Mouse (Mus musculus): ENCODE data around the gene Dek. TPM values are rescaled to one million over a fixed set of nuclear protein-coding genes. Genes with fewer than 3 reads are reported as not detected.

The Dek gene
- total and polyA plus RNA-seq, 2 experiments, result 14.1 to 27.7 TPM

DNA sequence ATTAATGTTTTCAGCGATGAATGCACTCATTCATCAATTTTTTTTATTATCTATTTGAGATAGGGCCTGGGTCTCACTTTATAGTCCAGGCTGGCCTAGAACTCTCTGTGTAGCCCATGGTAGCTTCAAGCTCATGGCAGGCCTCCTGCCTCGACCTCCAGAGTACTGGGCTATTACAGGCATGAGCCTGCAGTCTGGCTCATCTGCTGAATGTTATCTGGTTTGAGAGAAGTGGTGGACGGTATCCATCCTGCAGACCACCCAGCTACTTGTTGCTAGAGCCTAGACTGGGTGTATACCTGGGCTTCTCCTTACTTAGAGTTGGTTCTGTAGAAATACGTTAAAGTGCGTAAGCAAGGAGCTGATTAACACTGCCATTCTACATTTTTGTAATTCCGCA is 39.0 kb downstream of the Dek start:
- no peak for TF ChIP-seq CTCF (IDR thresholded peaks at IDR 0.05; ENCODE audit: low read depth, low read length)
- no peak for TF ChIP-seq POLR2A (IDR thresholded peaks at IDR 0.05; ENCODE audit: extremely low read depth, insufficient read depth, low read length)
- Histone ChIP-seq H3K4me3 (ENCODE audit: insufficient read depth, low read depth, low read length) (no peak overlapping the region), H3K4me1 (ENCODE audit: control insufficient read depth, insufficient read depth, low read length) (peaks cover under 1% of the 10 kb centered on the region), H3K9ac (ENCODE audit: low read depth, low read length) (no peak overlapping the region), H3K27me3 (ENCODE audit: control insufficient read depth, insufficient read depth, low read length) (no peaks in the 10 kb centered on the region), H3K27ac (replicated peaks; ENCODE audit: insufficient read depth, low read depth, low read length) (no peak overlapping the region), H3K36me3 (ENCODE audit: control insufficient read depth, insufficient read depth, low read length) (peaks cover 28% of the 10 kb centered on the region; the same call in 1 of the 2 replicates), H3K79me2 (ENCODE audit: control insufficient read depth, insufficient read depth, low read length) (no peaks in the 10 kb centered on the region)
- 95% methylated on average over 6 of the region's 6 CpGs for WGBS
- no peak for DNase-seq (ENCODE audit: extremely low read depth, low read depth, low spot score)

DNA sequence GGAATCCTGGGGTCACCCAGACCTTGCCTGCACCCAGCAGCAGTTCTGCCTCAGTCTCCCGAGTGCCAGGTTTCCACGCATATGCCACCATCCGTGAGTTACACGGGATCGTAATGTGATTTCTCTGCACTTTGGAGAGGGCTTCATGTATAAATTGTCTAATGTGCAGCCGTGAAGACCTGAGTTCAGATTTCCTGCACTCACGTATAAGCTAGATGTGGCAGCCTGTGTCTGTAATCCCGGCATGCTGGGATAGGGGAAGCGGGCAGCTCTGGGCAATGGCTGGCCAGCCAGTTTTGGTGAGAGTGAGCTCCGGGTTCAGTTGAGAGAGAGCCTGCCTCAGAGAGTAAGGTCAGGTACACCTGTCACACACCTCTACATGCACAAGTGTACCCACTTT is 39.5 kb downstream of the Dek start:
- Histone ChIP-seq H3K79me2 (ENCODE audit: control insufficient read depth, insufficient read depth, low read length) (no peaks in the 10 kb centered on the region), H3K27me3 (ENCODE audit: control insufficient read depth, insufficient read depth, low read length) (no peaks in the 10 kb centered on the region), H3K9ac (ENCODE audit: low read depth, low read length) (no peak overlapping the region), H3K4me3 (ENCODE audit: insufficient read depth, low read depth, low read length) (no peak overlapping the region), H3K36me3 (ENCODE audit: control insufficient read depth, insufficient read depth, low read length) (peaks cover 27% of the 10 kb centered on the region; the same call in 1 of the 2 replicates), H3K4me1 (ENCODE audit: control insufficient read depth, insufficient read depth, low read length) (peaks cover 4% of the 10 kb centered on the region), H3K27ac (replicated peaks; ENCODE audit: insufficient read depth, low read depth, low read length) (no peak overlapping the region)
- DNase-seq (ENCODE audit: extremely low read depth, low read depth, low spot score), result no peak
- WGBS, result 97% methylated on average over 10 of the region's 10 CpGs
- TF ChIP-seq POLR2A (IDR thresholded peaks at IDR 0.05; ENCODE audit: extremely low read depth, insufficient read depth, low read length) (no peak), CTCF (IDR thresholded peaks at IDR 0.05; ENCODE audit: low read depth, low read length) (no peak)

DNA sequence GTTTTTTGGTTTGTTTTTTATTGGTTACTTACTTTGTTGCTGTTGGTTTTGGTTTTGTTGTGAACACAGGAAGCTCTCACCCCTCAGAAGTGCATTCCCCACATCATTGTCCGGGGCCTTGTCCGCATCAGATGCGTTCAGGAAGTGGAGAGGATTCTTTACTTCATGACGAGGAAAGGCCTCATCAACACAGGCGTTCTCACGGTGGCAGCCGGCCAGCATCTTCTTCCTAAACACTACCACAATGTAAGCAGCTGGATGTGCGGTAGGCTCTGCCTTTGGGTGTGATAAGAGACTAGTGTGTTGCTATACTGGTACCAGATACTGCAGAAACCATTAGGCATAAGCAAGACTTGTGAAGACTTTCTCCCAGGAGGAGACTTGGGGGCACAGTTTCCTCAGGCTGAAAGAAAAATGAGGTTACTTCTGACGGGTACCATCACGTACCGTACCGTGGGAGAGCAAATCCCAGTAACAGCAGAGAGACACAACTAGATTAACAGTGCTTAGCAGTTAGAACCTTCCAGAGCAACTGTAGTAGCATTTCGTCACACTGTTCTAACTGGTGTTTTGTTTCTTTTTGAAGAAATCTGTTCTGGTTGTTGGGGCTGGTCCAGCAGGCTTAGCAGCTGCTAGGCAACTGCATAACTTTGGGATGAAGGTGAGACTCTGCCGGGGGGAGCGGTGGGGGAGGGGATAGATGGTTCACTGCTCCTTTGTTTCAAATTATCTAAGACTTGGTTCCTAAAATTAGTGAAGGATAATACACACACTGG is 41.8 kb downstream of the Dek start:
- H3K79me2 ChIP-seq (ENCODE audit: control insufficient read depth, insufficient read depth, low read length), result no peaks in the 10 kb centered on the region
- WGBS, result 85% methylated on average over 15 of the region's 15 CpGs
- no peaks in the 10 kb centered on the region for H3K27me3 ChIP-seq (ENCODE audit: control insufficient read depth, insufficient read depth, low read length)
- H3K9ac ChIP-seq (ENCODE audit: low read depth, low read length), result no peak overlapping the region
- peaks cover 29% of the 10 kb centered on the region for H3K36me3 ChIP-seq (ENCODE audit: control insufficient read depth, insufficient read depth, low read length)
- H3K27ac ChIP-seq (replicated peaks; ENCODE audit: insufficient read depth, low read depth, low read length), result no peak overlapping the region
- no peak for DNase-seq (ENCODE audit: extremely low read depth, low read depth, low spot score)
- TF ChIP-seq POLR2A (IDR thresholded peaks at IDR 0.05; ENCODE audit: extremely low read depth, insufficient read depth, low read length) (no peak), CTCF (IDR thresholded peaks at IDR 0.05; ENCODE audit: low read depth, low read length) (no peak)
- peaks cover 4% of the 10 kb centered on the region for H3K4me1 ChIP-seq (ENCODE audit: control insufficient read depth, insufficient read depth, low read length)
- H3K4me3 ChIP-seq (ENCODE audit: insufficient read depth, low read depth, low read length), result no peak overlapping the region

DNA sequence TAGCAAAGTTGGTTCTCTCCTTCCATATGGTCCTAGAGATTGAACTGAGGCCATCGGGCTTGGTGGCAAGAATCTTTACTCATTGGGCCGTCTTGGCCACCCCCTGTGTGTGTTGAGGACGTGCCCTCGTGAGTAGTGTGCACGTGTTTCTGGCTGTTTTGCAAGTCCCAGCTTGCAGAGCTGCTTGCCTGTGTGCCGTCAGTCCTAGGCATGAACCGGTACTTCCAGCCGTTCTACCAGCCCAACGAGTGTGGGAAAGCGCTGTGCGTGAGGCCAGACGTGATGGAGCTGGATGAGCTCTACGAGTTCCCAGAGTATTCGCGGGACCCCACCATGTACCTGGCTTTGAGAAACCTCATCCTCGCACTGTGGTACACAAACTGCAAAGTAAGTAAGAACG is 43.2 kb downstream of the Dek start:
- Histone ChIP-seq H3K27ac (replicated peaks; ENCODE audit: insufficient read depth, low read depth, low read length) (no peak overlapping the region), H3K4me3 (ENCODE audit: insufficient read depth, low read depth, low read length) (no peak overlapping the region), H3K27me3 (ENCODE audit: control insufficient read depth, insufficient read depth, low read length) (no peaks in the 10 kb centered on the region), H3K79me2 (ENCODE audit: control insufficient read depth, insufficient read depth, low read length) (no peaks in the 10 kb centered on the region), H3K9ac (ENCODE audit: low read depth, low read length) (no peak overlapping the region), H3K4me1 (ENCODE audit: control insufficient read depth, insufficient read depth, low read length) (peaks cover 4% of the 10 kb centered on the region), H3K36me3 (ENCODE audit: control insufficient read depth, insufficient read depth, low read length) (peaks cover 29% of the 10 kb centered on the region)
- DNase-seq (ENCODE audit: extremely low read depth, low read depth, low spot score), result no peak
- no peak for TF ChIP-seq POLR2A (IDR thresholded peaks at IDR 0.05; ENCODE audit: extremely low read depth, insufficient read depth, low read length)
- no peak for TF ChIP-seq CTCF (IDR thresholded peaks at IDR 0.05; ENCODE audit: low read depth, low read length)
- 98% methylated on average over 17 of the region's 17 CpGs for WGBS

DNA sequence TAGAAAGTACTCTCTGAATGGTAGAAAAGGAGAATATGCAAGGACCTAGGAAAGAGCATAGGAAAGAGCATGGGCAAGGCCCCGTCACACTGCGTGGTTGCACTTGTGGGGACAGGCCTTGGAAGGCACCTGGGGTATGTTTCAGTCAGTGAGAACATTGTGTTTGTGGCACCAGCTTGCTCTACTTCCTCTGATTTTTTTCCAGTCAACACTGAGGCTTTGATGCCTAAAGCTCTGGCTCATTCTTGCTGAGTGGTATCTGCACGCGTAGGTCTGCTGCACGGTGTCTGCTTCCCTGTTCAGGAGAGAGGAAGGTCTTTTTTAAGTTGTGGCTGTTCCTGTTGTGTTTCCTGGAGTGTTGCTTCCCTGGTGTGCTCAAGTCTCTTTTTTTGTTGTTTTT is 49.2 kb downstream of the Dek start:
- Histone ChIP-seq H3K4me1 (ENCODE audit: control insufficient read depth, insufficient read depth, low read length) (peaks cover 2% of the 10 kb centered on the region; the same call in 1 of the 2 replicates), H3K9ac (ENCODE audit: low read depth, low read length) (no peak overlapping the region)
- 90% methylated on average over 5 of the region's 5 CpGs for WGBS

DNA sequence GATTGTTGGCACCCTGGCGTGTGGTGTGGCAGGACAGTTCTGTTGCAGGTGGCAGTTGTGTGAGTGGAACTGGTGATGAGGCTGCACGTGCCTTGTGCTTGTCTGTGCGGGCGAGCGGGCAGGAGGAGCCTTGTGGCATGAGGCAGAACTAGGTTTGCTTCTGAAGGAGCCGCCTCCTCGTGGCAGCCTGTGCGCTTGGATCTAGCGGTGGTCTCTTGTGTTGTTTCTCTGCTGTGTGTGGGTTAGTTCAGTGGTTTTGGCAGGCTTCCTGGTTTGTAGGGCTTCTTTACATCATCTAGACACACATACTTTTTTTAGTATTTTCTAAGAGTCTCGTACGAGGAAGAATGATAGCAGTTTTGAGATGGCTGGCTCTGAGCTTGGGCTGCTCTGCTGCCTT is 49.9 kb downstream of the Dek start:
- TF ChIP-seq CTCF (IDR thresholded peaks at IDR 0.05; ENCODE audit: low read depth, low read length), result no peak
- no peak for TF ChIP-seq POLR2A (IDR thresholded peaks at IDR 0.05; ENCODE audit: extremely low read depth, insufficient read depth, low read length)

More for the DNA sequence above, 49.2 kb downstream of the Dek start:
- peaks cover 29% of the 10 kb centered on the region for H3K36me3 ChIP-seq (ENCODE audit: control insufficient read depth, insufficient read depth, low read length)
- H3K27ac ChIP-seq (replicated peaks; ENCODE audit: insufficient read depth, low read depth, low read length), result no peak overlapping the region
- no peak for DNase-seq (ENCODE audit: extremely low read depth, low read depth, low spot score)
- H3K4me3 ChIP-seq (ENCODE audit: insufficient read depth, low read depth, low read length), result no peak overlapping the region
- TF ChIP-seq POLR2A (IDR thresholded peaks at IDR 0.05; ENCODE audit: extremely low read depth, insufficient read depth, low read length), result no peak
- no peak for TF ChIP-seq CTCF (IDR thresholded peaks at IDR 0.05; ENCODE audit: low read depth, low read length)
- no peaks in the 10 kb centered on the region for H3K79me2 ChIP-seq (ENCODE audit: control insufficient read depth, insufficient read depth, low read length)
- H3K27me3 ChIP-seq (ENCODE audit: control insufficient read depth, insufficient read depth, low read length), result no peaks in the 10 kb centered on the region

More for the DNA sequence above, 49.9 kb downstream of the Dek start:
- no peak overlapping the region for H3K9ac ChIP-seq (ENCODE audit: low read depth, low read length)
- no peaks in the 10 kb centered on the region for H3K79me2 ChIP-seq (ENCODE audit: control insufficient read depth, insufficient read depth, low read length)
- H3K36me3 ChIP-seq (ENCODE audit: control insufficient read depth, insufficient read depth, low read length), result peaks cover 29% of the 10 kb centered on the region
- H3K4me1 ChIP-seq (ENCODE audit: control insufficient read depth, insufficient read depth, low read length), result no peaks in the 10 kb centered on the region
- DNase-seq (ENCODE audit: extremely low read depth, low read depth, low spot score), result no peak
- no peak overlapping the region for H3K27ac ChIP-seq (replicated peaks; ENCODE audit: insufficient read depth, low read depth, low read length)
- H3K4me3 ChIP-seq (ENCODE audit: insufficient read depth, low read depth, low read length), result no peak overlapping the region
- H3K27me3 ChIP-seq (ENCODE audit: control insufficient read depth, insufficient read depth, low read length), result no peaks in the 10 kb centered on the region
- WGBS, result 93% methylated on average over 11 of the region's 11 CpGs

Data from liver, adult 2 months (tissue).